Mouse (Mus musculus): ENCODE measurements around the gene Sp1.
A peak's percentile ranks its signal among the peaks of the same experiment; 100 is the strongest.

- TF ChIP-seq POLR2A (IDR thresholded peaks at IDR 0.05; ENCODE audit: low read depth, low read length) (peak; percentile 97), CTCF (IDR thresholded peaks at IDR 0.05; ENCODE audit: extremely low read depth, insufficient read length, insufficient replicate concordance, low read depth, low read length) (peak; percentile 82; the same call in 1 of the 2 replicates)
These were observed 53.0 kb downstream of the Sp1 start, which contains the start of gene Prr13 for GRCm38 (mm10) chr15:102458904-102459317.
